8 mouse cellular contexts compared by ENCODE assay signal in genomic region chr7:19282385-19282784, GRCm38 (mm10). TPM values are rescaled to one million over a fixed set of nuclear protein-coding genes. Genes with fewer than 3 reads are reported as not detected.
DNase-seq lines count a peak whose midpoint lies in the region; ATAC-seq and TF ChIP-seq lines count a peak whose summit lies in the region.

Rtn2 (plus strand) TSS chr7:19282624.

- under 1% methylated on average over 36 of the region's 37 CpGs for WGBS in heart, embryonic 13.5 days
- WGBS in kidney, postnatal 0 days, result 1% methylated on average over 37 of the region's 37 CpGs
- under 1% methylated on average over 37 of the region's 37 CpGs for WGBS in liver, embryonic 12.5 days (ENCODE audit: insufficient replicate concordance)
- under 1% methylated on average over 36 of the region's 37 CpGs for WGBS in stomach, postnatal 0 days

- no peak for TF ChIP-seq POLR2A in embryonic fibroblast, embryonic 13.5 days (IDR thresholded peaks at IDR 0.05; ENCODE audit: low read depth, low read length)

- no peaks in the 10 kb centered on the region for H3K36me3 ChIP-seq in heart, embryonic 13.5 days
- H3K36me3 ChIP-seq in kidney, postnatal 0 days (ENCODE audit: insufficient read depth, low read length), result no peaks in the 10 kb centered on the region
- no peaks in the 10 kb centered on the region for H3K36me3 ChIP-seq in liver, embryonic 12.5 days
- H3K36me3 ChIP-seq in stomach, postnatal 0 days (ENCODE audit: control insufficient read depth, insufficient read depth, low read length), result no peaks in the 10 kb centered on the region

- no peaks in the 10 kb centered on the region for H3K4me1 ChIP-seq in embryonic fibroblast, embryonic 13.5 days (ENCODE audit: control insufficient read depth, insufficient read depth, low read length)
- H3K4me1 ChIP-seq in heart, embryonic 13.5 days, result peaks cover 18% of the 10 kb centered on the region
- 0 out of 2 replicates have a peak, but pooled peaks cover 4% of the 10 kb centered on the region for H3K4me1 ChIP-seq in kidney, postnatal 0 days (replicated peaks; ENCODE audit: insufficient read depth, low read length)
- H3K4me1 ChIP-seq in liver, embryonic 12.5 days, result peaks cover 36% of the 10 kb centered on the region
- H3K4me1 ChIP-seq in stomach, postnatal 0 days (replicated peaks; ENCODE audit: control insufficient read depth, insufficient read depth), result no peaks in the 10 kb centered on the region

- peak within 1 kb of the TSS; percentile 61; the same call in 1 of the 2 replicates for H3K9ac ChIP-seq in heart, embryonic 13.5 days
- H3K9ac ChIP-seq in kidney, postnatal 0 days (ENCODE audit: low read depth, low read length), result peak within 1 kb of the TSS; percentile 24; the same call in 1 of the 2 replicates
- peak within 1 kb of the TSS; percentile 66 for H3K9ac ChIP-seq in liver, embryonic 12.5 days
- H3K9ac ChIP-seq in stomach, postnatal 0 days (ENCODE audit: low read length), result peak within 1 kb of the TSS; percentile 47; the same call in 1 of the 2 replicates

- H3K4me2 ChIP-seq in heart, embryonic 13.5 days, result peak within 1 kb of the TSS; percentile 96
- peak within 1 kb of the TSS; percentile 79 for H3K4me2 ChIP-seq in kidney, postnatal 0 days (ENCODE audit: low read length)
- H3K4me2 ChIP-seq in liver, embryonic 12.5 days, result peak within 1 kb of the TSS; percentile 100
- H3K4me2 ChIP-seq in stomach, postnatal 0 days (replicated peaks; ENCODE audit: low read depth), result peak within 1 kb of the TSS; percentile 92

- no peak within 1 kb of the TSS for H3K27ac ChIP-seq in embryonic fibroblast, embryonic 13.5 days (ENCODE audit: insufficient read depth, low read length)
- H3K27ac ChIP-seq in heart, embryonic 13.5 days (replicated peaks), result no peak within 1 kb of the TSS
- H3K27ac ChIP-seq in kidney, postnatal 0 days, result no peak within 1 kb of the TSS
- peak within 1 kb of the TSS; percentile 70 for H3K27ac ChIP-seq in liver, embryonic 12.5 days
- 0 out of 2 replicates have a peak within 1 kb of the TSS, but pooled peaks have one; percentile 30 for H3K27ac ChIP-seq in stomach, postnatal 0 days (replicated peaks)

- TF ChIP-seq CTCF in embryonic fibroblast, embryonic 13.5 days (IDR thresholded peaks at IDR 0.05; ENCODE audit: borderline replicate concordance, insufficient read depth, low read length), result no peak
- TF ChIP-seq CTCF in kidney, postnatal 0 days (IDR thresholded peaks at IDR 0.05; ENCODE audit: low read depth), result no peak
- no peak for TF ChIP-seq CTCF in stomach, postnatal 0 days (IDR thresholded peaks at IDR 0.05; ENCODE audit: low read depth)

- ATAC-seq in heart, embryonic 13.5 days (ENCODE audit: extremely low read depth, insufficient number of reproducible peaks, low FRiP score, low TSS enrichment), result peak; percentile 79
- ATAC-seq in kidney, postnatal 0 days (replicated peaks; ENCODE audit: low FRiP score, low read depth), result peak; percentile 67
- ATAC-seq in liver, embryonic 12.5 days, result peak; percentile 87
- ATAC-seq in stomach, postnatal 0 days (ENCODE audit: low FRiP score, low TSS enrichment), result peak; percentile 82

- no peaks in the 10 kb centered on the region for H3K9me3 ChIP-seq in heart, embryonic 13.5 days
- no peaks in the 10 kb centered on the region for H3K9me3 ChIP-seq in kidney, postnatal 0 days (replicated peaks; ENCODE audit: low read length)
- no peaks in the 10 kb centered on the region for H3K9me3 ChIP-seq in liver, embryonic 12.5 days (replicated peaks)
- H3K9me3 ChIP-seq in stomach, postnatal 0 days (ENCODE audit: control insufficient read depth, low read length), result no peaks in the 10 kb centered on the region

- peak within 1 kb of the TSS; percentile 43 for H3K4me3 ChIP-seq in embryonic fibroblast, embryonic 13.5 days (ENCODE audit: insufficient read depth, low read length)
- peak within 1 kb of the TSS; percentile 63 for H3K4me3 ChIP-seq in heart, embryonic 13.5 days
- H3K4me3 ChIP-seq in kidney, postnatal 0 days (replicated peaks; ENCODE audit: low read depth, low read length), result peak within 1 kb of the TSS; percentile 46
- peak within 1 kb of the TSS; percentile 66 for H3K4me3 ChIP-seq in liver, embryonic 12.5 days
- H3K4me3 ChIP-seq in stomach, postnatal 0 days (ENCODE audit: low read depth, low read length), result peak within 1 kb of the TSS; percentile 53

- peak; percentile 87 for DNase-seq in CD4-positive, CD25-positive, alpha-beta regulatory T cell, adult 2 months (ENCODE audit: low read depth, low spot score)
- peak; percentile 93 for DNase-seq in brain, adult 2 months (ENCODE audit: low read depth, low spot score)
- peak; percentile 86 for DNase-seq in kidney, postnatal 0 days (ENCODE audit: low spot score)
- peak; percentile 74 to 76 for DNase-seq in natural killer cell, adult 2 months (ENCODE audit: low spot score in 2 of 2)
- DNase-seq in stomach, postnatal 0 days (ENCODE audit: low spot score), result peak; percentile 90

- no peak for TF ChIP-seq EP300 in stomach, postnatal 0 days (optimal IDR thresholded peaks at IDR 0.05)

- peaks cover 79% of the 10 kb centered on the region for H3K27me3 ChIP-seq in heart, embryonic 13.5 days (replicated peaks)
- H3K27me3 ChIP-seq in kidney, postnatal 0 days (ENCODE audit: insufficient read depth, low read length), result peaks cover 35% of the 10 kb centered on the region
- peaks cover 88% of the 10 kb centered on the region for H3K27me3 ChIP-seq in liver, embryonic 12.5 days (replicated peaks)
- H3K27me3 ChIP-seq in stomach, postnatal 0 days (ENCODE audit: control insufficient read depth, insufficient read depth, low read length), result peaks cover 13% of the 10 kb centered on the region; the same call in 1 of the 2 replicates

RNA-seq across cellular contexts. Expression of gene Rtn2, which starts in this region (rescaled TPM):
- polyA plus RNA-seq in embryonic fibroblast, embryonic 13.5 days (2011; ENCODE audit: insufficient read length, low read depth, missing spikeins), result 6.8 and 7.8 TPM in 2 replicates
- polyA plus RNA-seq in heart, embryonic 13.5 days (2015; fragmentation: Nextera tagmentation; extraction: Ambion mirVana), result 26.1 and 29.3 TPM in 2 replicates
- 7.3 and 7.4 TPM in 2 replicates for polyA plus RNA-seq in kidney, postnatal 0 days (2015; fragmentation: Nextera tagmentation; extraction: Ambion mirVana)
- 5.1 and 5.6 TPM in 2 replicates for polyA plus RNA-seq in liver, embryonic 12.5 days (2016; fragmentation: Nextera tagmentation; extraction: Ambion mirVana)
- 10.1 and 12.1 TPM in 2 replicates for polyA plus RNA-seq in stomach, postnatal 0 days (2015; fragmentation: Nextera tagmentation; extraction: Ambion mirVana)

Comparison
In these comparisons a context has a peak if more than half of its experiments do, and no peak if none do; other contexts are left out.
1. H3K27ac ChIP-seq: peak in liver, embryonic 12.5 days (single experiment) and stomach, postnatal 0 days (single experiment); none in embryonic fibroblast, embryonic 13.5 days (single experiment), heart, embryonic 13.5 days (single experiment) and kidney, postnatal 0 days (single experiment).
2. Peak in every context shown above with its lines, with median percentiles within 50 percentile points of each other: DNase-seq, H3K4me3 ChIP-seq, ATAC-seq, H3K4me2 ChIP-seq and H3K9ac ChIP-seq.